11 mouse cellular contexts compared by ENCODE assay signal in the genomic region with DNA sequence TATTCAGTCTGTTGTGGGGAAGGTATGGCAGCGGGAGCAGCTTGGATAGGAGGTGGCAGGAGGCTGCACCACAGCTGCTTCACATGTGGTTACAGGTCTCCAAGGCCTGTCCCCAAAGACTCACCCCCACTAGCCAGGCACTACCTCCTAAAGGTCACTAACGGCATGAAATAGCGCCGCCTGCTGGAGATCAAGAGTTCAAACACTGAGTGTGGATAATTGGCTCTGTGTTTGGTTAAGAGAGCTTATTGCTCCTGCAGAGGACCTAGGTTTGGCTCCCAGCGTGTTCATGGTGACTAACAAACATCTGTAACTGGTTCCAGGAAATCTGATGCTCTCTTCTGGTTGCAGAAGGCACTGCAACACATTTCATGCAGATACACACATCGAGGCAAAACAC.
DNase-seq lines count a peak whose midpoint lies in the region; ATAC-seq lines count a peak whose summit lies in the region.
"Had no signal": no experiment of that assay in that cellular context is flagged by ENCODE, and none has a peak within 500 bp of the region (broad histone marks: within the 10 kb centered on the region; RNA-seq: fewer than 3 reads in every experiment).

No protein-coding gene starts in this region.

- no peak overlapping the region for H3K27ac ChIP-seq in kidney, embryonic 16.5 days (ENCODE audit: low read length)
- H3K27ac ChIP-seq: liver, embryonic 15.5 days; neural tube, embryonic 12.5 days had no signal

- no peaks in the 10 kb centered on the region for H3K9me3 ChIP-seq in kidney, embryonic 16.5 days (ENCODE audit: low read length)
- H3K9me3 ChIP-seq: liver, embryonic 15.5 days; neural tube, embryonic 12.5 days had no signal

- WGBS in kidney, embryonic 16.5 days, result 49% methylated on average over 6 of the region's 6 CpGs

- H3K9ac ChIP-seq in kidney, embryonic 16.5 days (replicated peaks; ENCODE audit: low read length), result no peak overlapping the region
- H3K9ac ChIP-seq: liver, embryonic 15.5 days; neural tube, embryonic 12.5 days had no signal

- no peak overlapping the region for H3K4me2 ChIP-seq in kidney, embryonic 16.5 days (replicated peaks; ENCODE audit: low read depth, low read length)
- H3K4me2 ChIP-seq: heart, embryonic 11.5 days; liver, embryonic 15.5 days; neural tube, embryonic 12.5 days had no signal

- H3K36me3 ChIP-seq in kidney, embryonic 16.5 days (ENCODE audit: insufficient read depth, low read length), result no peaks in the 10 kb centered on the region
- H3K36me3 ChIP-seq: liver, embryonic 15.5 days; neural tube, embryonic 12.5 days had no signal

- no peak overlapping the region for H3K4me3 ChIP-seq in kidney, embryonic 16.5 days (ENCODE audit: low read length)
- H3K4me3 ChIP-seq: liver, embryonic 15.5 days; neural tube, embryonic 12.5 days had no signal

- no peaks in the 10 kb centered on the region for H3K27me3 ChIP-seq in kidney, embryonic 16.5 days (ENCODE audit: insufficient read depth, low read length)
- H3K27me3 ChIP-seq: liver, embryonic 15.5 days; neural tube, embryonic 12.5 days had no signal

- H3K4me1 ChIP-seq in kidney, embryonic 16.5 days (ENCODE audit: insufficient read depth, low read length), result peaks cover 9% of the 10 kb centered on the region
- H3K4me1 ChIP-seq: liver, embryonic 15.5 days; neural tube, embryonic 12.5 days had no signal

- ATAC-seq in kidney, embryonic 16.5 days (ENCODE audit: low FRiP score, low TSS enrichment), result no peak
- no peak for ATAC-seq in megakaryocyte, adult 5-6 weeks (ENCODE audit: poor library complexity, severe bottlenecking)

- peak; percentile 21 for DNase-seq in adrenal gland, postnatal 14 days
- no peak for DNase-seq in adrenal gland, postnatal 36 days
- peak; percentile 1 for DNase-seq in kidney, adult 9 months
- peak; percentile 19 for DNase-seq in thymus, postnatal 4 days
- DNase-seq in thymus, postnatal 10 days (ENCODE audit: low spot score in 2 of 2), result no peak
- DNase-seq in ovary, postnatal 10 days (ENCODE audit: low spot score), result no peak

Comparison
In these comparisons a context has a peak if more than half of its experiments do, and no peak if none do; other contexts are left out.
1. DNase-seq: peak in adrenal gland, postnatal 14 days (single experiment), kidney, adult 9 months (single experiment) and thymus, postnatal 4 days (single experiment); none in adrenal gland, postnatal 36 days (0 of 2), thymus, postnatal 10 days (0 of 2) and ovary, postnatal 10 days (single experiment).